Mouse (Mus musculus): Measurements from ENCODE around the gene Galk1. TPM values are rescaled to one million over a fixed set of nuclear protein-coding genes. Genes with fewer than 3 reads are reported as not detected.

The Galk1 gene
- polyA plus RNA-seq, 2 experiments: 55.9 to 102 TPM

DNA sequence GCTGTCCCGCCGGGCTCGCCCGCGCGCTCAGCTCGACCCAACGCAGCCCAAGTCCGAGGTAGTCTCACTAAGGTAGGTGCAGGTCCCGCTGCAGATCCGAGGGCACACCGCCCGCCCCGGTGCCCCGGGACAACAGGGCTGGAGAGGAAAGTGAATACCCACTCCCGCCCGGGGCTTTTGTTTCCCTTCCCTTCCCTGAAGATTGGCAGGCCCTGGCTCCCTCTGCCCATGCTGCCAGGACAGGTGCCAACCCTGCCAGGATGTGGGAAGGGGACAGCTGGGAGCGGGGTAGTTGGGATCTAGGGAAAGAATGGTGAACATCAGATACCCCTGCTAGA is 37.5 kb downstream of the Galk1 start:
- peak overlapping the region; percentile 62 for H3K4me2 ChIP-seq (ENCODE audit: low read depth)
- H3K27me3 ChIP-seq (ENCODE audit: control insufficient read depth, insufficient read depth, low read length): peaks cover 27% of the 10 kb centered on the region
- 8% methylated on average over 18 of the region's 18 CpGs for WGBS (ENCODE audit: insufficient replicate concordance)
- H3K9me3 ChIP-seq (ENCODE audit: control insufficient read depth, low read length): no peaks in the 10 kb centered on the region
- H3K9ac ChIP-seq (replicated peaks): no peak overlapping the region
- no peaks in the 10 kb centered on the region for H3K36me3 ChIP-seq (replicated peaks; ENCODE audit: control insufficient read depth, insufficient read depth, low read depth)
- TF ChIP-seq EP300 (IDR thresholded peaks at IDR 0.05; ENCODE audit: low read depth): no peak
- H3K4me1 ChIP-seq (replicated peaks; ENCODE audit: control insufficient read depth in 2 of 2, insufficient read depth in 2 of 2, low read length in 1 of 2): no peaks in the 10 kb centered on the region
- H3K27ac ChIP-seq: no peak overlapping the region
- DNase-seq (ENCODE audit: low read depth in 3 of 3, low spot score in 3 of 3): no peak
- ATAC-seq (ENCODE audit: insufficient read depth): no peak
- peak overlapping the region in 1 of 2 experiments; percentile 46; a peak in 2 of 4 replicates for H3K4me3 ChIP-seq (ENCODE audit: insufficient read depth in 1 of 2, low read depth in 2 of 2, low read length in 2 of 2)

DNA sequence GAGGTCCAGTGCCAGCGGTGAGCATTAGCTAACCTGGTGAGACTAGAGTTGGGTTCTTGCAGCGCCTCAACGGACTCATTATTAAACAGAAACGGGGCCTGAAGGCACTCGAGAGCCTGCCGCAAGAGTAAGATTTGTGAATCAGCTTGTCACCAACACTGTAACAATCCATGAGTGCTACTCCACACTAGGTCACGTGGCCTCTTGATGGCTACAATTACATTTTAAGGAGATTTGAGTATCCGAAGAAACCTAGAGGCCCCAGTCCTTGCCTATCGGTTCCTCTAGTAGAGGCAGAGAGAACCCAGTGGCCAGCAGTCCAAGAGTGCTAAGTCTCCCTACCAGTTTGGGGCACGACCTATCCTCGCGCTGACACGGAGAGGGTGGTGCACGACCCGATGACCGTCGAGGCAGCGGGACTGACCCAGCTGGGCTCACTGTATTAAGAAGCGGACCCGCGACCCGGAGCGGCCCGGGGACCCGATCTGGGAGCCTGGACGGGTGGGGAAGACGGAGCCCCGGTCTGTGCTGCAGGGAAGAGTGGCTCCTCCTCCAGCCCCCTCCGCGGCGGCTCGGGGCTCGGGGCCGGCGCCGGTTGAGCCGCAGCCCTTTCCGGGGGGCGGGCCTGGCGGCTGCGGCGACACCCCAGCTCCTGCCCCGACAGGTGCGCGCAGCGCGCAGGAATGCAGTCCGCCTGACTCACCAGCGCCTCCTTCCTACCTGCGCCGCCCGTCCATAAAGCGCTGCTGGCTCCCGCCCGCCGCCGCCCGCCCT is 38.0 kb downstream of the Galk1 start, which contains the start of gene Itgb4:
TSS of gene Itgb4 (plus strand) at position 401 of the 774 bp plus-strand sequence.
- Histone ChIP-seq H3K27ac (no peak within 1 kb of the TSS), H3K9ac (replicated peaks) (no peak within 1 kb of the TSS), H3K9me3 (ENCODE audit: control insufficient read depth, low read length) (no peaks in the 10 kb centered on the region), H3K4me1 (replicated peaks; ENCODE audit: control insufficient read depth in 2 of 2, insufficient read depth in 2 of 2, low read length in 1 of 2) (0 out of 4 replicates have a peak, but pooled peaks cover 0 to 3% of the 10 kb centered on the region in 2 experiments), H3K36me3 (replicated peaks; ENCODE audit: control insufficient read depth, insufficient read depth, low read depth) (no peaks in the 10 kb centered on the region), H3K4me3 (ENCODE audit: insufficient read depth in 1 of 2, low read depth in 2 of 2, low read length in 2 of 2) (peak within 1 kb of the TSS; percentile 4 to 46; a peak in 3 of 4 replicates), H3K27me3 (ENCODE audit: control insufficient read depth, insufficient read depth, low read length) (peaks cover 27% of the 10 kb centered on the region), H3K4me2 (ENCODE audit: low read depth) (peak within 1 kb of the TSS; percentile 62)
- peak; percentile 39; the same call in 1 of the 2 replicates for ATAC-seq (ENCODE audit: insufficient read depth)
- TF ChIP-seq CTCF (IDR thresholded peaks at IDR 0.05; ENCODE audit: low read depth) (peak; percentile 20; the same call in 1 of the 2 replicates), EP300 (IDR thresholded peaks at IDR 0.05; ENCODE audit: low read depth) (no peak)
- DNase-seq (ENCODE audit: low read depth in 3 of 3, low spot score in 3 of 3): no peak
- 9% methylated on average over 58 of the region's 58 CpGs for WGBS (ENCODE audit: insufficient replicate concordance)

DNA sequence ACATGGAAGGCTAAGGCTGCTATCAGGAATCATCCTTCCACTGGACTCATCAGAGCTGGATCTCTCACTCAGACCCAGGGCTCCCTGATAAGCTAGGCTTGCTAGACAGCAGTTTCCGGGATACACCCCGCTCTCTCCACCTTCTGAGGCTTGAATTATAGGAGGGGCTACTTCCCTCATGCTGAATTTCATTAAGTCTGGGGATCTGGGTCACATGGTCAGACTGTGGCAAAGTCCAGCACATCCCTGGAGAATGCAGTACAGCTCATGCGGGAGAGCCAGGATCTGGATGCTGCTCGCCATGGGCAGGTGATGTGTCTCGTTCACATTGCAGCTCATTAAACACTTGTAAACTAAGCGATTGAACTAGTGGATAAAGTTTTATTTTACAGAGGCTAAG is 41.5 kb downstream of the Galk1 start:
- TF ChIP-seq EP300 (IDR thresholded peaks at IDR 0.05; ENCODE audit: low read depth) (no peak), CTCF (IDR thresholded peaks at IDR 0.05; ENCODE audit: low read depth) (no peak)
- ATAC-seq (ENCODE audit: insufficient read depth): no peak
- Histone ChIP-seq H3K4me2 (ENCODE audit: low read depth) (no peak overlapping the region), H3K9me3 (ENCODE audit: control insufficient read depth, low read length) (no peaks in the 10 kb centered on the region), H3K9ac (replicated peaks) (no peak overlapping the region), H3K27ac (no peak overlapping the region), H3K4me1 (replicated peaks; ENCODE audit: control insufficient read depth in 2 of 2, insufficient read depth in 2 of 2, low read length in 1 of 2) (0 out of 4 replicates have a peak, but pooled peaks cover 0 to 3% of the 10 kb centered on the region in 2 experiments), H3K4me3 (ENCODE audit: insufficient read depth in 1 of 2, low read depth in 2 of 2, low read length in 2 of 2) (no peak overlapping the region), H3K27me3 (ENCODE audit: control insufficient read depth, insufficient read depth, low read length) (peaks cover 24% of the 10 kb centered on the region), H3K36me3 (replicated peaks; ENCODE audit: control insufficient read depth, insufficient read depth, low read depth) (no peaks in the 10 kb centered on the region)
- 64% methylated on average over 6 of the region's 6 CpGs for WGBS (ENCODE audit: insufficient replicate concordance)
- DNase-seq (ENCODE audit: low read depth in 3 of 3, low spot score in 3 of 3): no peak

DNA sequence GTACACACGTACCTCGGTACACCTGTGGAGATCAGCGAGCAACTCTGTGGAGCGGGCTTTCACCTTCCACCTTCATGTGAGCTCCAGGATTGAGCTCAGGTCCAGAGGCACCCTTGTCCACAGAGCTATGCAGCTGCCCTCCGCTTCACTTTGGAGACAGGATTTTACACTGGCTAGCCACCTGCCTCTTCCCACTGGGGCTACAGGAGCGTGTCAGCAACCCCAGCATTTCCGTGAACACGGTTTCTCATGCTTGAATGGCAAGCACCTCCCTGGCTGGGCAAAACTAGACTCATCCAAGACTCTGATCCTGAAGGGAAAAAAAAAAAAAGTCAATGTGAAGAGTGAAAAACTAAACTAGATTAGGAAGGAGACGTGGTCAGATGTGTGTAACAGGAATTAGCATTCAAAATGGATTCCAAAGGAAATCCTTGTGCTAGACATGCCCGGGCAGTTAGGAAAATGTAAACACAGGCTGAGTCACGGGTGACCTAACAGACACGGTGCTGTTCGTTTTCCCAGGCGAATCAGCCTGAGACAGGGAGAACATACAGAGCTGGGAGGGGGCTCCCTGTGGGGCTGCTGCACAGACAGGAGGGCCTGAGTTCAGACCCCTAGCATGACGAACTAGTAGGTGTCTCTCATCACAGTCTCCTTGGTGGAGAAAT is 42.4 kb downstream of the Galk1 start:
- TF ChIP-seq EP300 (IDR thresholded peaks at IDR 0.05; ENCODE audit: low read depth) (no peak), CTCF (IDR thresholded peaks at IDR 0.05; ENCODE audit: low read depth) (no peak)
- H3K4me3 ChIP-seq (ENCODE audit: insufficient read depth in 1 of 2, low read depth in 2 of 2, low read length in 2 of 2): no peak overlapping the region
- H3K9ac ChIP-seq (replicated peaks): no peak overlapping the region
- DNase-seq (ENCODE audit: low read depth in 3 of 3, low spot score in 3 of 3) (no peak), ATAC-seq (ENCODE audit: insufficient read depth) (no peak)
- WGBS (ENCODE audit: insufficient replicate concordance): 58% methylated on average over 15 of the region's 15 CpGs
- H3K36me3 ChIP-seq (replicated peaks; ENCODE audit: control insufficient read depth, insufficient read depth, low read depth): peaks cover 2% of the 10 kb centered on the region
- no peak overlapping the region for H3K4me2 ChIP-seq (ENCODE audit: low read depth)
- H3K27me3 ChIP-seq (ENCODE audit: control insufficient read depth, insufficient read depth, low read length): peaks cover 16% of the 10 kb centered on the region
- no peaks in the 10 kb centered on the region for H3K9me3 ChIP-seq (ENCODE audit: control insufficient read depth, low read length)
- H3K4me1 ChIP-seq (replicated peaks; ENCODE audit: control insufficient read depth in 2 of 2, insufficient read depth in 2 of 2, low read length in 1 of 2): peaks cover 0 to 4% of the 10 kb centered on the region in 2 experiments; a peak in 2 of 4 replicates
- H3K27ac ChIP-seq: no peak overlapping the region

- H3K27ac ChIP-seq: no peak overlapping the region
- DNase-seq (ENCODE audit: low read depth in 3 of 3, low spot score in 3 of 3): no peak
- no peak overlapping the region for H3K9ac ChIP-seq (replicated peaks)
- no peak for TF ChIP-seq CTCF (IDR thresholded peaks at IDR 0.05; ENCODE audit: low read depth)
- no peak for TF ChIP-seq EP300 (IDR thresholded peaks at IDR 0.05; ENCODE audit: low read depth)
- peaks cover 14% of the 10 kb centered on the region for H3K36me3 ChIP-seq (replicated peaks; ENCODE audit: control insufficient read depth, insufficient read depth, low read depth)
- WGBS (ENCODE audit: insufficient replicate concordance): 46% methylated on average over 5 of the region's 5 CpGs
- no peaks in the 10 kb centered on the region for H3K9me3 ChIP-seq (ENCODE audit: control insufficient read depth, low read length)
- no peak for ATAC-seq (ENCODE audit: insufficient read depth)
- peaks cover 3% of the 10 kb centered on the region for H3K27me3 ChIP-seq (ENCODE audit: control insufficient read depth, insufficient read depth, low read length)
- H3K4me3 ChIP-seq (ENCODE audit: insufficient read depth in 1 of 2, low read depth in 2 of 2, low read length in 2 of 2): no peak overlapping the region
- H3K4me1 ChIP-seq (replicated peaks; ENCODE audit: control insufficient read depth in 2 of 2, insufficient read depth in 2 of 2, low read length in 1 of 2): peaks cover 6 to 11% of the 10 kb centered on the region in 2 experiments
- H3K4me2 ChIP-seq (ENCODE audit: low read depth): no peak overlapping the region
Measured at GRCm38 (mm10) chr11:115968731-115969405, 43.7 kb downstream of the Galk1 start.

All from liver, embryonic 14.5 days (tissue).